Mouse (Mus musculus) induced T-regulatory cell, adult 2 months (primary cell): ENCODE data around the gene Wwtr1.

ENCODE experiments used
- DNase-seq: peaks from one replicate; pipeline ENCODE4 v3.0.0-alpha.2; 2012; ENCODE audit warnings: low read depth

Gene Wwtr1

GRCm38 (mm10) chr3:57445706-57446105, 130.0 kb downstream of the Wwtr1 start:
- DNase-seq, result no peak

DNA sequence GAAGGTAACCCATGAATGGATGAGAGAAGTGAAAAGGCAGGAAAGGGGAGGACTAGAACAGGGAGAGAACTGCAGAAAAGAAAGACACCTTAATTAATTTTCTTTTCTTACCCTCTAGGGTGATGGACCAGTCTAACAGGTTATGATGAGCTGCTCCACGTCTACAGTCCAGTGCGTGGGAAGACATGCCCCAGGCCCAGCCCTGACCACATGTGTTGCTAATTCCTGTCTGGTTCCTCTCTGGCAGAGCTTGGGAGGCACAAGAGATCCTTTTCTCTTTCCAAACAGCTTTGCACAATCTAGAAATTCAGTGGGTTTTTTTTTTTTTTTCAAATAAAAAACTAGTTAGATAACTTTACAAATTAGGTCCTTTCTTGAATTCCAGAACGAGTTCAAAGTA, 134.8 kb downstream of the Wwtr1 start:
- no peak for DNase-seq

DNA sequence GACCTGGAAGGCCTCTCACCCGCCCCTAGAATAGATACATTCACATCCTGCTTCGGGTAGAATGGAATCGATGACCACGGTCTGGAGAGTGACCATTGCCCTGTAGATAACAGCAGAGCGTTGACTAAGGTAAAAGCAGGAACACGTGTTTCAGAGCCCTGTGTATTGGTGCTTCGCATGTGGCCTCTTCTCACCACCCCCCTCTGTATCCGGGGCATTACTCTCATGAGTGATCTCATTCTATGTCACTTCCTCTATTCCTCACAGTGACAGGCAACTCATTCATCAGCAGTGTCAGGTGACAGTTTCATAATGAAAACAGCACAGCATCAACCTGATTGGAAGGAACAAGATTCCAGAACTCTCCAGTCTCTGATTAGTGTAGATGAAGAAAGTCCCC, 140.3 kb downstream of the Wwtr1 start:
- DNase-seq, result no peak

- no peak for DNase-seq
Measured at GRCm38 (mm10) chr3:57431706-57432105, 144.0 kb downstream of the Wwtr1 start.

DNA sequence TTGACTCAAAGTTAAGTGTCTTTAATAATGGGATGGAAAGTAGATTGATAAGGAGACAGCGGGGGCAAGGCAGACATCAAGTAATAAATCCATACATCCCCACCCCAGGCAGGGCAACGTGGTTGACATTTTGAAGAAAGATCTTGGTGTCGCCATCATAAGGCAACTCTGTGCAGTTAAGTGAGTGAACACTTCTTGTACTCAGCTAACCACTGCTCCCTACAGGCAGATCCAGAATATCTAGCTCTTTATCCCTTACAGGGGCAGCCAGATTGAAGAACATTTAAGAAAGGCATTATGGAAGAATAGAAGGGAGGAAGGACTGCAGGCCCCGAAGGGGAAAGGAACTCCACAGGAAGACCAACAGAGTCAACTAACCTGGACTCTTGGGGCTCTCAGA, 146.2 kb downstream of the Wwtr1 start:
- no peak for DNase-seq

DNA sequence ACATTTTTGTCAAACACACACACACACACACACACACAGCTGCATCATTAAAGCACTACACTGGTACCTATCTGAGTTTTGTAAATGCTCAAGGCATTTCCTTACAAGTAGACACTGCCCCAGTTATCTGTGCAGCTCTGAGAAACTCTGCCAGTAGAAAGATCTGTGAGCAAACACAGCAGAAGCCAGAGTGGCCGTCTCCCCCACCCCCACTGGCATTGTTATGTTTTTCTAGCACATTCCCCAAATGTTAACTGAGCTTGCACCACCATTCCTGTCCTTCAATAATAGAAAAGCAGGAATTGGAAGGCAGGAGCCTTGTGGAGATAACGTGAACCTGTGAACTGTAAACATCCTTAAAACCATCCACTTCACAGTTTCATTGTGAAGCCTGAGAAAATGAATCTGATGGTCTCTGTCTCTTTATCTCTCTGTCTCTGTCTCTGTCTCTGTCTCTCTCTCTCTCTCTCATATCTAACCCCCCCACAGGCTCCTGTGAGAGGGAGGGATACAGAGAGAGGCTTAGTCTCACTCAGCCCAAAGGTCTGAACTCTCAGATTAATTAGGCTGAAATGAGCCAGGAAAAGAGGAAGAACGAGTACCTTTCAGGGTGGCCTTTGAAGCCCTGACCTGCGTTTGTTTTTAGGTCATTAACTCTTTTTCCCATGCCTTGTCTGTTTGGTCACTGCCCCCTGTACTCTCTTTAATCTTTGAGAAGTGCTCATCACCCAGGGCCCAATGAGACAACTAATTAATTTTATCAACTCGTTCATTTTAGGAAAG, 146.8 kb downstream of the Wwtr1 start:
- no peak for DNase-seq

GRCm38 (mm10) chr3:57426351-57426750, 149.4 kb downstream of the Wwtr1 start:
- DNase-seq, result no peak

DNA sequence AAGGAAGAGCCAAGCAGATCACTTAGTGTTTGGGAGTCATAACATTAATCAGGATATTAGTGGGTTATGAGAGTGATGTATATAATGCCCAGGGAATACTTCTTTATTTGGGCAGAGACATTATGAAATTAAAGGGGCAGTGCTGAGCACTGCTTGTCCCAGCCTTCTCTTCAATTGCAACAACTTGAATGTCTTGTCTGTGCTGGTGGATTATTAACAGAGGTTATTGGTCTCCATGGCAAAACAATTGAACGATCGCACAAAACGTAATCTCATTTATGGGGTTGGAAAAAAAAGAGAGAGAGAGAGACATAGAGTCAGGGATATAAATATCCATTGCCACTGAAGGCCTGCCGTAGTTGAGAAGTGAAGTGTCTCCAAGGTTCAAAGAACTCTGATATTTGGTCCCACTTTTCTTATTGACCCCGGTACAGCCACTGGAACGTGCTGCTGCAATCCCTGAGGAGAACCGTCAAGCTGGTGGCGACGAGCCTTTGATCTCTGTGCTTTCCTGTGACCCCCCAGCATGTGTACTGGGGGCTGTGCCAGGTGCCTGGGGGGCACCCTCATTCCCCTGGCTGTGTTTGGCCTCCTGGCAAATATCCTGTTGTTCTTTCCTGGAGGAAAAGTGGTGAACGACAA, 150.5 kb downstream of the Wwtr1 start, which contains the start of gene Tm4sf4:
Tm4sf4 (plus strand) TSS at position 226 of the 642 bp plus-strand sequence.
- no peak for DNase-seq

DNA sequence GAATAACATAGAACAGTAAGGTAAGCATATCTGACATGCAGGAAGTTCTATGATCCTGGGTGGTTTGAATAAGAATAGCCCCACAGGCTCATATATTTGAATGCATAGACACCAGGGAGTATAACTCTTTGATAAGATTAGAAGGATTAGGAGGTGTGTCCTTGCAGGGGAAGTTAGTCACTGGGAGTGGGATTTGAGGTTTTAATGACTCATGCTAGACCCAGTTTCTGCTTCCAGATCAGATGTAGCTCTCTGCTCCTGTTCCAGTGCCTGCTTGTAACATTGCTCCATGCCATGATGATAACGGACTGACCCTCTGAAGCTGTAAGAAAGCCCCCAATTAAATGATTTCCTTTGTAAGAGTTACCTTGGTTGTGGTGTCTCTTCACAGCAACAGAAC, 155.1 kb downstream of the Wwtr1 start:
- DNase-seq, result no peak

DNA sequence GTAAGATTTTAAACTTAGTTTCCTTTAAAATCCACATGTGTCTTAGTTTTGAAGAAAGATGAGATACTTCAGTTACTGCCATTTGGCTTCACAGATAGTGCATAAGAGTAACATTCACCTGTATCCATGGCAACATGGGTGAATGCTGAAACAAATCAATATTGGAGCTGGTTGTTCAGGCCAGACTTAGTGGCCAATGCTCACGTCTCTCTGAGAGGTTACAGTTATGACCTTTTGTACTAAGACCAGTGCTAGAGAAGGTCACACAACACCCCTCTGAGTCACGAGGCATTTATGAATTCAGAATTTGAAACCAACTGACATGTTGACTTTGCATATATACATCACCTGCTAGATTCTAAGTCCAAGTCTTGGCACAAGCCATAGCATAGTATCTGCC, 155.5 kb downstream of the Wwtr1 start:
- no peak for DNase-seq

GRCm38 (mm10) chr3:57411535-57411934, 164.2 kb downstream of the Wwtr1 start:
- no peak for DNase-seq
